Mouse (Mus musculus) embryonic stem cell, embryonic (primary cell): ENCODE measurements at regions not wholly inside any gene's neighbourhood (a gene's known extent, or its start where the extent isn't known, plus 50 kb on each side); places are given as distances from the start of the nearest gene placed in this dataset.

Source experiments
- CTCF ChIA-PET, 4 experiments: fragments of 300-600 bp in 2 of 4; fragments of 350-600 bp in 2 of 4; sonication (Branson Sonifier 250); formaldehyde crosslinking; loops; one replicate each; lab custom pipeline; 2022; ENCODE audit warnings: inconsistent platforms in 2 of 4; lab: Charles Lee
- POLR2A ChIA-PET, 4 experiments: fragments of 300-600 bp in 2 of 4; fragments of 350-600 bp in 2 of 4; sonication (Branson Sonifier 250); formaldehyde crosslinking; loops; one replicate each; lab custom pipeline; 2022; ENCODE audit warnings: antibody characterized with exemption in 4 of 4, inconsistent platforms in 1 of 4; lab: Charles Lee

DNA sequence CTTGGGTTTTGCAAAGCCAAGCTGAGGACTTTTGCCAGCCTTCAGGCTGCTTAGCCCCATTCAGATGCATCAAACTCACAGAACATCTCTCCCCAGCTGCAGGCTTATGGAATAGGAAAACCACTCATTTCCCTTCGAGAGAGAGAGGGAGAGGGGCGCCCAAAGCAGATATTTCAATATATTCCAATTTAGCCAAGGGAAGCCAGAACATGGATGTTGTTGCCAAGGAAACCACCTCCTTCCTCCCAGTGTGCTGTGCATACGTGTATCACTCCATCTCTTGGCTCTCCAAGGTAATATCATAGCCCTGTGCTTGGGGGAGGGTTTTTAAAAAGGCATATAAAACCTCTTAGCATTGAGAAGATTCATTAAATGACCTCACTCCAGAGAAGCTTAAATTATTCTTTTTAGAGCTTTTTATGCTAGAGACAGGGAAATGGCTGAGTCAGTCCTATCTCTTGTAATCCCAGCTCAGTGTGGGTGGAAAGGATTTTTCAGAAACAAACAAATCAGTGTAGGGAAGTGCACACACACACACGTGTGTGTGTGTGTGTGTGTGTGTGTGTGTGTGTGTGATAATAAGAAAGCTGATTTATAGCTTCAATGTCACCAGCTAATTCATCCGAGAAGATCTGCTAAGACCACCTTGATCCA, 245.1 kb downstream of the Rps24 start:
- CTCF ChIA-PET = interaction anchor here in 1 of 4 experiments (0.7 kb wide), 1 partner anchor 18 kb away, joined by 4 read pairs; no protein-coding TSS in a partner anchor

DNA sequence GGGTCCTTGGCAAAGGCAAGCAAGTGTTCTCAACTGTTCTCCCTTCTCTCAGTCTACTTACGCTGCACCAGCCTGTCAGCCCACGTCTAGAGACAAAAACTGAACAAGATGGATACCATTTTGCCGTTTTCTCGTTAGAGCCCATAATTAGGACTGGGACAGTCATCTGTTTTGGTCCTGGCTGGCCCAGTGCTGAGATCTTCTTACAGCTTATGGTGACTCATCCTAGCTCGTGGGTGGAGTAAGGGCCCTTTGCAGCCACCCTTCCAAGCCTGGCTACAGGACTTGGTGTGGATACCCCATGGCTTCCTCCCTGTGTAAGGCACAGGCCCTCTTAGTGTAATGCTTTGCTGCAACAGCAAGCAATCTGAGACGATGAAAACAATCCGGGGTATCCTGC, 246.4 kb downstream of the Rps24 start:
- ChIA-PET POLR2A (interaction anchor here in 1 of 4 experiments (1.0 kb wide), 1 partner anchor 8 kb away, joined by 3 read pairs; no protein-coding TSS in a partner anchor), CTCF (no interaction called here)

More for the DNA sequence above, 245.1 kb downstream of the Rps24 start:
- POLR2A ChIA-PET = no interaction called here

DNA sequence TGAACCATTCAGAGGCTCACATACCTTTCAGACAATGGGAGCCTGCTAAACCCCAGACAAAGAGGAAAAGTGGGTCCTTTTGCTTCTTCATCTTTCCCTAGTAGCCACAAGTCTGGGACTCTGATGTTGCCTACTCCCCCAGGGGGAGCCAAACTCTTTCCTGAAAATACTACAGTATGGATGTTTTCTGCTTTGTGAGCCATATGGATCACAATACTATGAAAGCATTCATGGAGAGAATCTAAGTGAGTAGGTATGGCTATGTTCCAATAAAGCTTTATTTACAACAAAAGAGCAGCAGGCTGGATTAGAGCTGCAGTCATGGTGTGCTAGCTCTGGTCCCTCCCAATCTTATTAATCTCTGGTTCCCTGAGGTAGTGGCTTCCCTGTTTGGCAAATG, 251.9 kb downstream of the Rps24 start:
- POLR2A ChIA-PET = no interaction called here
- CTCF ChIA-PET = no interaction called here

DNA sequence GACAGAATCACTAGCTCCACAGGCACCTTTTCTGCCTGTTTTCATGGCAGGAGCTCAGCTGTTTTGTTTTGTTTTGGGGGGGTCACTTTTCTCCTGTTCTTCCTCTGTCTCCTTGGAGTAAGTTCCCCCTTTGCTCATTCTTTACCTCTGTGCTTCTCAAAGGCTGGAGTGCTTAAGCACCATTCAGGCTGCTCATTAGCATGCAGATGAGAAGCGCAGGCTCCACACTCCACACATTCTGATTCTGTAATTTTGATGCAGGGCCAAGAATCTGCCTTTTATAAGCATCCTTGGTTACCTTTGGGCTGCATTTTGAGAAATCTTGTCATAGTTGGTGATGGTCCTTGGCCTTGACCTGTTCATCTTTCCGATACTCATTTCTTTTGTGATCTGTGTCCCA, 257.5 kb downstream of the Rps24 start:
- CTCF ChIA-PET = no interaction called here
- POLR2A ChIA-PET = no interaction called here

DNA sequence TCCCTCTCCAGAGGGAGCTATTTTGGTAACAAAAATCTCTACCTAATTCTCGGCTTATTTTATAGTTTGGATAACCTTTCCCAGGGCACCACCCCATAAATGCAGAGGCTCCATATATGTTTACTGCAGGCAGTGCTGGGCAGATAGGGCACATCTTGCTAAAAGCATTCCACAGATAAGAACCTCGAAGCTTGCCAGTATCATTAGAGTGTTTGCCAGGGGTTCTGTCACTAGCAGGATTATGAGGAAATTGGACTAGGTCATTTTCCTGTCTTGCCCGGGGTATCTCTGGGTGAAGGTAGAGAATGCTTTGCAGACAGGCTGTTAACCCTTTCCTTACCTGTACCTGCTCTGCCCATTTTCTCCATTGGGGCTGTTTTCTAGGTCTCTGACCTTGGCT, 258.8 kb downstream of the Rps24 start:
- POLR2A ChIA-PET = no interaction called here
- CTCF ChIA-PET = interaction anchor here in 1 of 4 experiments (0.6 kb wide), 1 partner anchor 754 kb away, joined by 3 read pairs; no protein-coding TSS in a partner anchor

DNA sequence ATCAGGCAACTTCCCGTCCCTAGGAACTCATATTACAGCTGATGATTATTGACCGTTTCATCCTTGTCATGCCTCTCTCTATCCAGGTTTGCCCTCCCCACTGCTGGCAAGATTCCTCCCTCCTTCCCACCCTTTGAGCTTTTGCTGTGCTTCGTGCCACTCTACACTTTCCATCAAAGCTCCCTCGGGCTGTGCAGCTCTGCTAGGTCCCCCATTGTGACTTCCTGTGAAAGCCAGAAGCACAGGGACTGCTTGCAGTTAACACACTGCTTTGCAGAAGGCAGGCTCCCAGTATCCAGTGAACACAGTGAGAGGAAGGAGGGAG, 260.5 kb downstream of the Rps24 start:
- POLR2A ChIA-PET = no interaction called here
- CTCF ChIA-PET = no interaction called here

DNA sequence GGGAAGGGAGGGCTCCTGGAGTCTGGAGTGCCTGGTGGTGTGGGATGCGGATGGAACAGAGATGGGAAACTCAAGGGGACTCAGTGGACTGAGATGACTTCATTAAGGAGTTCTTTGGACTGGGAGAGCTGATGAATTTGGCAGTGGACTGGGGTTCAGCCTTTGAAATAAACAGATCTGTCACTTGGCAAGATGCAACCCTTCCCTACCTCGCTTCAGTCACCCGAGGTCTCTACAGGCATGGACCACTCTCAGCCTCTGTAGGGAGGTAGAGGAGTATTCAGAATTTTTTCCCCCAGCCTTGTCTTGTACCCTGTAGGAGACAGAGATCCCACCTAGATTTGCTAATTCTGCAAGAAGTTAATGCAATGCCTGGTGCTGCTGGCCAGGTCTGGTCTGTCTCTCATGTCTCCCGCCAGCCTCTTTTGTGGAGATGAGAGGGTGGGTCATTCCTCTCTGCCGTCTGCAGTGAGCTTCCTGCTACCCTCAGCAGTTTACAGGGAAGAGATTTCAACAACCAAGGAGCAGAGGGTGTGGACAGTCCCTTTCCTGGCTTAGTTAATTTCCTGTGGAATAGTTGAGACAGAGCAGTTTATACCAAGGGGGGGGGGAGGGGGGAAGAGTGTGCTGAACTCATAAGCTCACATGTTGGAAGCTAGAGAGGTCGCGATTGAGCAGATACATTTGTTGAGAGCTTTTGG, 261.0 kb downstream of the Rps24 start:
- POLR2A ChIA-PET = no interaction called here
- CTCF ChIA-PET = interaction anchor here in 1 of 4 experiments (0.7 kb wide), 1 partner anchor 180 kb away, joined by 3 read pairs; no protein-coding TSS in a partner anchor

DNA sequence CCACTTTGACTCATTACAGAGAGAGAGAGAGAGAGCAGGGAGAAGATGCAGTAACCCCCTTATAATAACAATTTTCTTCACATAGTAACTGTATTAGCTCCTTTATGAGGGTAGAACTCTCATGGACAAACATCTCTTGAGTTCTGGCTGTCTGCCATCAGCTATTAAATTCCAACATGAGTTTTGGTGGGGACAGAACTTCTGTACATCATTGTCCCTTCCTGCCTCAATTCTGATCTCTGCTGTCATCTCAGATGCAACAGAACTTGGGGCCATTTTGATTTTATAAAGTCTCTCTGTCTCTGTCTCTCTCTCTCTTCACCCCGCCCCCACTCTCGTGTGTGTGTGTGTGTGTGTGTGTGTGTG, 261.6 kb downstream of the Rps24 start:
- ChIA-PET CTCF (interaction anchor here in 2 of 4 experiments (0.6 to 0.7 kb wide), 2 partner anchors 180 to 664 kb away, joined by 3 read pairs; no protein-coding TSS in a partner anchor), POLR2A (no interaction called here)

DNA sequence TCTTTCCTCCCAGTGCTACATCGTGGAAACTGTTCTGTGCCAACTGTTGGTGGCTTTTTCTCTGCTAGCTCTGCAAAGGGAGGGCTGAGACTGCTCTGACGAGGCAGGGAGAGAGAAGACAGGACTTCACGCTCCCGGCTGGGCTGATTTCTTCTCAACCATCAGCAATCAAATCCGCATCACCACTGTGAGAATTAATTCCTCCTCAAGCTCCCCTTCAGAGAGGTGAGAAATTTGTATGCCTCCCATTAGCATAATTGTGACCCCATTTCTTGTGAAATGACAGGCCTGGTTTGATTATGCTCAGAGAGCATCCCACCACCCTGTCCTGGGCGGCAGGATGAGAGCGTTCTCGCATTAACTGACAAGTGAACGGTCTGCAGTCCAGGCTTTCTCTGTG, 262.4 kb downstream of the Rps24 start:
- POLR2A ChIA-PET = no interaction called here
- CTCF ChIA-PET = interaction anchor here in 1 of 4 experiments (0.8 kb wide), 1 partner anchor 17 kb away, joined by 4 read pairs; no protein-coding TSS in a partner anchor

DNA sequence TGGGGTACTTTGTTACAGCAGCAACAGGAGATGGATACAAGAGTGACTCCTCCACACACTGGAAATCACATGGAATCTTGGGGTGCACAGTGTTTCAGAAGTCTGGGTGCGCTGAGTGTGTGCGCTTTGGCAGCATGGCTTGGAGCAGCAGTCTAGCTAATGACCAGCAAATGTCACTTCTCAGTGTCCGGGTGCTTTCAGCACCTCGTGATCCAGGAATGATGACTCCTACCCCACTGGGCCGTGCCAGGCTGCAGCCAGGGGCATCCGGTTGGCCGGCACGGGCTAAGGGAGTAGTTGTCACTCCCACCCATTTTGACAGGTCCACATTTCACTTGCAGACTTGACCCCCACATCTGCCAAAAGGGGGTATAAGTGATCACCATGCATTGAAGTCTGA, 264.3 kb downstream of the Rps24 start:
- POLR2A ChIA-PET = no interaction called here

DNA sequence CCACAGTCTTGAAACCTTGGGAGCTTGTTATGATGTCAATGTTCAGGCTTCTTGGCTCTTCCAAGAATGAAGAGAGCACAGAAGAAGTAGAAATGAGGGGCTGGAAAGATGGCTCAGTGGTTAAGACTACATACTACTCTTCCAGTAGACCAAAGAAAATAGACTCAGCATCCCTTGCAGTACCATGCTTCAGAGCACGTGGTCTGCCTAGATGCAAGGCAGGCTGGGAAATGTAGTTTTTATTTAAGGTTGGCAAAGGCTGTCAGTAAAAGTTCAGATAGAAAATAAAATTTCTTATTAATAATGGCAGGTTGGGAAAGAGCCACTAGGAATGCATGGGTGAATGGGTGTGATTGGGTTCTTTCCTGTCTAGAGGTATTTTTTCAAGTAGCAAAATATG, 267.8 kb downstream of the Rps24 start:
- POLR2A ChIA-PET = no interaction called here
- CTCF ChIA-PET = no interaction called here

More for the DNA sequence above, 264.3 kb downstream of the Rps24 start:
- CTCF ChIA-PET = no interaction called here

DNA sequence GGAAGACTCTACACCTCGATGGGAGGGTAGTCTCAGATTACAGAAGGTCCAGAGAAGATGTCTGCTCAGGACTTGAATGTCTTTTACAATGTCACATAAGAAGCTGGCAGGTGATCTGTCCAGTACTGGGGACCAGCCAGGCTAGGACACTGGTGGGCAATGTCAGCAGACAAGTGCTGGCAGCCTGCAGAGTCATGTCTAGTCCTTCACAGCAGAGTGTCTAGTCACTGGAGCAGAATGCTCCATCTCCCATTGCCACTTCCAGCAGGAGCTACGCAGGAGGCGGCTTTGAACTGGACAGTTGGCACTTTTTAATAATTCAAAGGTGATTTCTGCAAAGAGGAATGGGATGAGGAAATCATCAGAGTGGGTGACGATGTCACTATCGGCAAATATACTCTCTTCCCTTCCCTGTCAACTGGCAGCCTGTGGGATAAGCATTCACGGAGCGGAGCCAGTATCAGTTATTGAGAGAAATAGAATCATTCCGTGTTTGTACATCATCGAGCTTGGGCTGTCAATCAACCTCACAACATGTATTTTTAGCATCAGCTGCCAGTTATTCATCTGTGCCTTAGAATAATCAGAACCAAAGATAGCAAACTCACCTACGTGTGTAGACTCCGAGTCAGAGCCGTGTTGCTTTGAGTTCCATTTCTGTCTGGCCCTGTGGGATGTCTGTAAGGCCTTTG, 268.6 kb downstream of the Rps24 start:
- CTCF ChIA-PET = no interaction called here
- POLR2A ChIA-PET = no interaction called here

DNA sequence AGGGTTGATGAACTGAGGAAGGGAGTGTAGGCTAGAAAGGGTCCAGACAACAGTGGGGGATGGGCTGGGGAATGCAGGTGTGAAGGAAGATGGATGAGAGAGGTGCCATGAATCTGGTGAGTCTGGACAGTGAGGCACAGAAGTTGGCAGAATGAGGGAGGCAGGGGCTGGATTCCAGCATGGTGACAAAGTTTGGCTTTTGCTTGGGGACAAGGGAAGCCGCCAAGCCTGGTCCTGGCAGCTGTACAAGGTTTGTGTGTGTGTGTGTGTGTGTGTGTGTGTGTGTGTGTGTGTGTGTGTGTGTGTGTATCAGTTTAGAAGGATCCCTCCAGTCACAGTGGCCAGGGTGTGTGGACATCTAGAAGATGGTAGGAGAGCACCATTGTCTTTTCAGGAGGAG, 270.4 kb downstream of the Rps24 start:
- ChIA-PET POLR2A (interaction anchor here in 1 of 4 experiments (0.6 to 1.1 kb wide), 2 partner anchors 11 to 21 kb away, joined by 3 to 4 read pairs; no protein-coding TSS in a partner anchor), CTCF (interaction anchor here in 2 of 4 experiments (0.7 kb wide), 2 partner anchors 224 to 755 kb away, joined by 3 to 4 read pairs; no protein-coding TSS in a partner anchor)

DNA sequence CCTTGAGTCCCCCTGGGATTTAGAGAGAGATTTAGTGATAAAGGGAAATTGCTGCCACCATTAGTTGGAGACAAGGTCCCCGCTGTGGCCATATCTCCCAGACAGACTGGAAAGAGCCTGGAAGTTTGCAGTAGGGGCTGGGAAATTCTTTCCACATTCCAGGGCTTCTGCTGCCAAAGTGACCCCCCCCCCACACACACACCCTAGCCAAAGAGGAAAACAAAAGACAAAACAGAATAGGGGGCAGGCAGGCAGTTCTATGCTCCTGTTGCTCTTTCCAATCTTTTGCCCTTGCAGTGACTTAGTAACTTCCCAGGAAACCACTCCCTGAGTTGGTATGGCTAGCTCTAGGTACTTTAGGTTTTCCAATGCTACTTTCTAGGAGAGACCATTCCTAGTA, 270.9 kb downstream of the Rps24 start:
- ChIA-PET POLR2A (interaction anchor here in 2 of 4 experiments (0.7 to 1.1 kb wide), 5 partner anchors 10 to 648 kb away, joined by 3 to 6 read pairs (median 4); no protein-coding TSS in a partner anchor), CTCF (interaction anchor here in 3 of 4 experiments (0.6 to 0.7 kb wide), 3 partner anchors 151 to 755 kb away, joined by 3 to 4 read pairs (median 4); no protein-coding TSS in a partner anchor)

DNA sequence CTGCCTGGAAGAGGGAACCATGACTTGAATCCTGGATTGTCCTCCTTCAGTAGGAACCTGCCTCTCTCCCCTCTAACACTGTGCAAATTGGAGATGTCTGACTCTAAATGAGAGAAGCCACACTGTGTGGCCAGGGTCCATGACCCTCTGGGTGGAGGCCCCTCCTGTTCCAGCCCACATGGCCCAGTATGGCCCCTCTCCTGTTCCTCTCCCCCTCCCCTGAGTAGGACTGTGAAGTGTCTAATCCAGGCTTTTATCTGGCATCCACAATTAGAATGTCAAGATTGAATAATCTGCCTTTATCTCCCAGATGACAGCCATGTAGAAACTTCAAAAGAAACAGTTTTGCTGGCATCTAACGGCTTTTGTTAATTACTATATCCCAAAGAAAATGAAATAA, 274.0 kb downstream of the Rps24 start:
- CTCF ChIA-PET = no interaction called here
- POLR2A ChIA-PET = no interaction called here

DNA sequence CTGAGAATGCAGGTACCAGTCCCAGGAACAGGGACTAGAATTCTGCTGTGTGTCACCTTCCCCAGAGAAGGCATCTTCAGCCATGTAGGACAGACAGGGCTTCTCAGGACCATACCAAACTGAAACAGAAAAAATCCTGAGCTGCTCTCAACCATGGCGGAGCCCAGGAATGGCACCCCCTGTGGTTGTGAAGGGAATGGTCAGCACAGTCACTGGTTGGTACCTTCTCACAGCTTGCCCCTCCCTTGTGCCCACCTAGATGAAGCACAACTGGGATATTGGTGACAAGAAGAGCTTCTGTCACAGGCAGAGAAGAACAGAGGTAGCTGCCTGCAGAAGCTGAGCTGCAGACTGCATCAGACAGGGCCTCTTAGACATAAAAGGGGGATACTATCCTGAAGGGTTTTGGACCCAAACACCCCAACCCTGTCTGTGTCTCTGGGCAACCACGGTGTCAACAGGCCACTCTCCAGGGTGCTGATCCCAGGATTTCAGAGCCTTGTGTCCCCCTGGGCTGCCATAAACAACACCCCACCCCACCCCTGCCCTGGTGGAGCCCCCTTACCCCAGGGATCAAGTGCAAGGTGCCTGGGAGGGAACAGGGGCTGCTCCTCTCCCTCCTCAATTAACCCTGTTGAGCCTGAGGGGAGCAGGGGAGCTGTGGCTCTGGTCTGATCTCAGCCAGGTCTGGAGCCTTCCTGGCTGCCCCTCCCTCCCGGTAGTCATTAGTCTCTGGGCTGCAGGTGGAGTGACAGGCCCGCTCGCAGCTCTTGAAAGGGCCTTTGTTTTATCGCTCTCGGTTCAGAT, 275.7 kb downstream of the Rps24 start:
- POLR2A ChIA-PET = interaction anchor here in 2 of 4 experiments (0.6 to 1.2 kb wide), 4 partner anchors 13 to 628 kb away, joined by 3 read pairs; no protein-coding TSS in a partner anchor
- CTCF ChIA-PET = interaction anchor here in 1 of 4 experiments (0.5 kb wide), 1 partner anchor 945 kb away, joined by 3 read pairs; no protein-coding TSS in a partner anchor

DNA sequence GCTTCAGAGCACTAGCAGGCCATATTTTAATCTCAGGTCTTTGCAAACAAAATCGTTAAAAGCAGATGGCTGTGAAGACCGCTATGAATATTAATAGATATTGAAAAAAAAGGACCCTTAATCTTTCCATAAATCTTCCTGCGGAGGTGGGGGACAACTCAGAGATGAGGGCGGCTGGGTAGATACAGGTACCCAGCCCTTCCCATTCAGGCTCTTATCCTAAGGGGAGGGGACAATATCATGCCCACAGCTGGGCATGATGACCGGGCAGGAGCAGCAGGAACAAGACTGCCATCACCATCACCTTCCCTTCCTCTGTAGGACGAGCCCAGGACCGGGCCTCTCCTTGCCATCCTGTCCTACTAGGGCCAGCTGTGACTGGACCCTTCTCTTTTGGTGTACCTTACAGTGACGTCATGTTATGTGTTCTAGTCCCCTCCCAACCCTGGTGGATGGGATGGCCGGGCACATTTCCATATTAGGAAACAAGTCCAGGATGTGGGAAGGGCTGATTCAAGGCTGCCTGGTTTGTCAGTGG, 276.4 kb downstream of the Rps24 start:
- CTCF ChIA-PET = interaction anchor here in 1 of 4 experiments (0.5 kb wide), 1 partner anchor 944 kb away, joined by 3 read pairs; no protein-coding TSS in a partner anchor
- POLR2A ChIA-PET = interaction anchor here in 2 of 4 experiments (0.6 to 1.2 kb wide), 2 partner anchors 265 to 628 kb away, joined by 3 read pairs; no protein-coding TSS in a partner anchor

DNA sequence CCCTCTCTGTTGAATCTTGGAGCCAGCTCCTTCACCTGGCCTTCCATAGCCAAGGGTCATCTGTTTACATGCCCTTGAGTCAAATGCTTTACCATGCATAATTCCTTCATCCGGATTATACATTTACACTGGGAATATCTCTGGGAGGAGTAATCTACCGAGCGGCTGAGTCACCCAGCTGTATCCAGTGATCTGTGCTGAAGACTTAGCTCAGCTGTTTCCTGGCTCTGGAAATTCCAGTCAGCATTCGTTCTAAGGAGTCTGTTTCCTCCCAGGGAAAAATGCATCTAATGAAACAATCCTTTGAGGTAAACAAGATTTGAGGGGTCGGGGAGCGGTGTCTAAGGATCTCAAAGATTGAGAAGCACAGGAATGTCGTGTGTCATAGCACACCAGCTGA, 276.9 kb downstream of the Rps24 start:
- ChIA-PET POLR2A (no interaction called here), CTCF (no interaction called here)
